Mouse (Mus musculus) liver, adult 2 months (tissue): Measurements from ENCODE around the gene Oscar.

Experiments used
- CTCF ChIP-seq: fragments of 200-500 bp; IDR thresholded peaks from 2 replicates; pipeline ENCODE4 v1.5.1; 2011; ENCODE audit warnings: low read depth, low read length, control low read depth
- POLR2A ChIP-seq: fragments of 200-500 bp; IDR thresholded peaks from 2 replicates; pipeline ENCODE4 v1.6.1; 2011; ENCODE audit warnings: low read length, control low read depth; ENCODE audit not compliant: insufficient read depth; ENCODE audit errors: extremely low read depth

DNA sequence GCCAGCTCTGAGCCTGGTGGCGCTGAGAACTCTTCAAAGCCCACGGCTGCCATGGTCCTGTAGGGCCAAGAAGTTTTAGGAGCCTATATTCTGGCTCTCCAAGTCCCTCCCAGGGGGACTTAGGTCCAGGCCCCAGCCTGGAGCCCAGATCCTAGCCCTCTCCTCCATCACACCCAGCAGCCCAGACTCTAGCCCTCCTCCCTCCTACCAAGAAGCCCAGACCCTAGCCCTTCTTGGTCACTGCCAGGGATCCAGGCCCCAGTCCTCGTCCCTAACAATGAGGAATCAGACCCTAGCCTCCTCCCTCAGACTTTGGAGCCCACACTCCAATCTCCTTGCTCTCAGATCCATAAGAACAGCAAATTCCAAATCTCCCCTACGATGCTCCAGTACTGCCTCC lies 13.1 kb upstream of the Oscar start:
- TF ChIP-seq CTCF (no peak), POLR2A (no peak)
